In the genomic region with DNA sequence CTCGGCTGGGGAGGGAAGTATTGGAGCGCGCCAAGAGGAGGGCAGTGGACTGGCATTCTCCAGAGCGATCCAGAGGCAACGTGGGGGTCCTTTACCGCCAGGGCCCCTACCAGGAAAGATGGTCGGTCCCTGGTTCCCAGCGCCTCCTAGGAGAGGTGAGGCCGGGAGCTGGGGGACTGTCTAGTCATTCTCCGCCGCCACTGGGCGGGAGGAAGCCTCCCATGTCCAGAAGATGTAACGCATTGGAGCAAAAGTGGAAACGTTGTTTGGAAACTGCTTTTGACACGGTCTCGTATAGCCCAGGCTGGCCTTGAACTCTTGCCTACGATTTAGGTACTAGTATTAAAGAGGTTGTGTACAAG, we compare ENCODE assay signal across 8 mouse cellular contexts. TPM values are rescaled to one million over a fixed set of nuclear protein-coding genes. Genes with fewer than 3 reads are reported as not detected.
DNase-seq lines count a peak whose midpoint lies in the region; ATAC-seq and TF ChIP-seq lines count a peak whose summit lies in the region.

No protein-coding gene starts in this region.

- peak overlapping the region; percentile 73 for H3K4me3 ChIP-seq in layer of hippocampus, adult 2 months
- H3K4me3 ChIP-seq in embryonic facial prominence, embryonic 11.5 days (ENCODE audit: low read depth, low read length) = peak overlapping the region; percentile 67
- peak overlapping the region; percentile 68 for H3K4me3 ChIP-seq in limb, embryonic 11.5 days (ENCODE audit: low read depth, low read length)
- H3K4me3 ChIP-seq in neural tube, embryonic 13.5 days = peak overlapping the region; percentile 53

- ATAC-seq in embryonic facial prominence, embryonic 11.5 days (replicated peaks; ENCODE audit: insufficient number of reproducible peaks, low FRiP score, low TSS enrichment, low read depth) = no peak; the same call in 1 of the 2 replicates
- ATAC-seq in limb, embryonic 11.5 days (ENCODE audit: insufficient number of reproducible peaks, low FRiP score, low TSS enrichment, low read depth) = no peak
- ATAC-seq in neural tube, embryonic 13.5 days (ENCODE audit: low read depth) = no peak

- no peaks in the 10 kb centered on the region for H3K36me3 ChIP-seq in embryonic facial prominence, embryonic 11.5 days (replicated peaks; ENCODE audit: control insufficient read depth, insufficient read depth, low read depth, low read length)
- no peaks in the 10 kb centered on the region for H3K36me3 ChIP-seq in limb, embryonic 11.5 days (ENCODE audit: control insufficient read depth, insufficient read depth, low read length)
- no peaks in the 10 kb centered on the region for H3K36me3 ChIP-seq in neural tube, embryonic 13.5 days

- no peaks in the 10 kb centered on the region for H3K27me3 ChIP-seq in embryonic facial prominence, embryonic 11.5 days (ENCODE audit: control insufficient read depth, insufficient read depth, low read length)
- no peaks in the 10 kb centered on the region for H3K27me3 ChIP-seq in limb, embryonic 11.5 days (ENCODE audit: control insufficient read depth, insufficient read depth, low read length)
- no peaks in the 10 kb centered on the region for H3K27me3 ChIP-seq in neural tube, embryonic 13.5 days

- no peak for DNase-seq in layer of hippocampus, adult 2 months (ENCODE audit: low spot score in 2 of 2)
- no peak for DNase-seq in layer of hippocampus, adult 9-10 months (ENCODE audit: low spot score)
- DNase-seq in embryonic facial prominence, embryonic 11.5 days (ENCODE audit: low spot score) = no peak
- no peak for DNase-seq in limb, embryonic 11.5 days (ENCODE audit: low spot score)
- DNase-seq in adrenal gland, postnatal 25 days = no peak
- DNase-seq in gastrocnemius, postnatal 36 days = no peak
- no peak for DNase-seq in frontal cortex, adult 2 months (ENCODE audit: extremely low spot score in 1 of 2, low spot score in 1 of 2)

- H3K4me2 ChIP-seq in embryonic facial prominence, embryonic 11.5 days (ENCODE audit: low read depth, low read length) = peak overlapping the region; percentile 73
- peak overlapping the region; percentile 79 for H3K4me2 ChIP-seq in limb, embryonic 11.5 days (ENCODE audit: low read depth, severe bottlenecking)
- peak overlapping the region; percentile 69 for H3K4me2 ChIP-seq in neural tube, embryonic 13.5 days

- peak overlapping the region; percentile 80 for H3K27ac ChIP-seq in layer of hippocampus, adult 2 months
- H3K27ac ChIP-seq in embryonic facial prominence, embryonic 11.5 days (replicated peaks; ENCODE audit: low read depth, low read length) = peak overlapping the region; percentile 52; the same call in 1 of the 2 replicates
- H3K27ac ChIP-seq in limb, embryonic 11.5 days (replicated peaks; ENCODE audit: low read depth, low read length) = peak overlapping the region; percentile 77
- peak overlapping the region; percentile 77 for H3K27ac ChIP-seq in neural tube, embryonic 13.5 days (replicated peaks)

- intact Hi-C loops in gastrocnemius, postnatal 36 days (cut with DNase I) = loop anchor here (5.0 kb wide), 1 partner anchor 187 kb away; a partner anchor contains a TSS

- no peaks in the 10 kb centered on the region for H3K4me1 ChIP-seq in embryonic facial prominence, embryonic 11.5 days (ENCODE audit: control insufficient read depth, insufficient read depth, low read length)
- no peaks in the 10 kb centered on the region for H3K4me1 ChIP-seq in limb, embryonic 11.5 days (ENCODE audit: control insufficient read depth, insufficient read depth, low read length)
- H3K4me1 ChIP-seq in neural tube, embryonic 13.5 days (replicated peaks) = peaks cover 14% of the 10 kb centered on the region; the same call in 1 of the 2 replicates

- TF ChIP-seq CTCF in layer of hippocampus, adult 2 months (conservative IDR thresholded peaks at IDR 0.05) = no peak

- WGBS in embryonic facial prominence, embryonic 11.5 days = 2% methylated on average over 17 of the region's 17 CpGs
- WGBS in limb, embryonic 11.5 days = 2% methylated on average over 15 of the region's 17 CpGs
- 2% methylated on average over 17 of the region's 17 CpGs for WGBS in neural tube, embryonic 13.5 days

- H3K9ac ChIP-seq in embryonic facial prominence, embryonic 11.5 days (replicated peaks; ENCODE audit: low read length) = peak overlapping the region; percentile 78
- peak overlapping the region; percentile 85 for H3K9ac ChIP-seq in limb, embryonic 11.5 days (ENCODE audit: low read length)
- peak overlapping the region; percentile 71 for H3K9ac ChIP-seq in neural tube, embryonic 13.5 days

- no peaks in the 10 kb centered on the region for H3K9me3 ChIP-seq in embryonic facial prominence, embryonic 11.5 days (replicated peaks; ENCODE audit: control insufficient read depth, low read length)
- H3K9me3 ChIP-seq in limb, embryonic 11.5 days (ENCODE audit: control insufficient read depth, low read length) = no peaks in the 10 kb centered on the region
- H3K9me3 ChIP-seq in neural tube, embryonic 13.5 days = no peaks in the 10 kb centered on the region

RNA-seq across cellular contexts. Expression of a gene that starts 0.5 kb away (rescaled TPM):
- total RNA-seq in layer of hippocampus, adult 2 months (2021) = 1 to 10 TPM; 4.1 to 6.3 TPM
- polyA plus RNA-seq in embryonic facial prominence, embryonic 11.5 days (2014; fragmentation: Nextera tagmentation; extraction: Ambion mirVana) = 24.1 and 25.1 TPM in 2 replicates
- polyA plus RNA-seq in limb, embryonic 11.5 days (2014; fragmentation: Nextera tagmentation; extraction: Ambion mirVana) = 22.4 and 24.0 TPM in 2 replicates
- 12.2 and 14.0 TPM in 2 replicates for polyA plus RNA-seq in neural tube, embryonic 13.5 days (2015; fragmentation: Nextera tagmentation; extraction: Ambion mirVana)
- 29.8 and 36.6 TPM in 2 replicates for total RNA-seq in adrenal gland, postnatal 25 days (2021)
- 10 to 100 TPM in 1 of 2 experiments, 1 to 10 TPM in 1; 9.0 to 15.9 TPM for total RNA-seq in gastrocnemius, postnatal 36 days (2021)
- 6.7 and 8.7 TPM in 2 replicates for polyA plus RNA-seq in frontal cortex, adult 2 months (2012; rRNA removed)

RNA-seq across cellular contexts. Expression of a gene that starts 0.6 kb away (rescaled TPM):
- 10 to 100 TPM; 49.0 to 53.9 TPM for total RNA-seq in layer of hippocampus, adult 2 months (2021)
- polyA plus RNA-seq in embryonic facial prominence, embryonic 11.5 days (2014; fragmentation: Nextera tagmentation; extraction: Ambion mirVana) = 37.7 and 50.1 TPM in 2 replicates
- polyA plus RNA-seq in limb, embryonic 11.5 days (2014; fragmentation: Nextera tagmentation; extraction: Ambion mirVana) = 48.3 and 52.3 TPM in 2 replicates
- polyA plus RNA-seq in neural tube, embryonic 13.5 days (2015; fragmentation: Nextera tagmentation; extraction: Ambion mirVana) = 30.0 and 35.5 TPM in 2 replicates
- 34.0 and 43.3 TPM in 2 replicates for total RNA-seq in adrenal gland, postnatal 25 days (2021)
- 1 to 10 TPM; 6.7 to 6.9 TPM for total RNA-seq in gastrocnemius, postnatal 36 days (2021)
- polyA plus RNA-seq in frontal cortex, adult 2 months (2012; rRNA removed) = 24.3 and 32.2 TPM in 2 replicates

RNA-seq across cellular contexts. Expression of a gene that starts 19.7 kb away (rescaled TPM):
- total RNA-seq in layer of hippocampus, adult 2 months (2021) = under 1 TPM in 1 of 2 experiments, not detected in 1; 0.23 TPM
- not detected in 2 replicates for polyA plus RNA-seq in embryonic facial prominence, embryonic 11.5 days (2014; fragmentation: Nextera tagmentation; extraction: Ambion mirVana)
- 0.20 TPM in 1 of 2 replicates, not detected in the other for polyA plus RNA-seq in limb, embryonic 11.5 days (2014; fragmentation: Nextera tagmentation; extraction: Ambion mirVana)
- polyA plus RNA-seq in neural tube, embryonic 13.5 days (2015; fragmentation: Nextera tagmentation; extraction: Ambion mirVana) = 0.17 TPM in 1 of 2 replicates, not detected in the other
- total RNA-seq in adrenal gland, postnatal 25 days (2021) = not detected in 2 replicates
- not detected for total RNA-seq in gastrocnemius, postnatal 36 days (2021)
- polyA plus RNA-seq in frontal cortex, adult 2 months (2012; rRNA removed) = 0.12 TPM in 1 of 2 replicates, not detected in the other

RNA-seq across cellular contexts. Expression of a gene that starts 27.5 kb away (rescaled TPM):
- total RNA-seq in layer of hippocampus, adult 2 months (2021) = not detected
- not detected in 2 replicates for polyA plus RNA-seq in embryonic facial prominence, embryonic 11.5 days (2014; fragmentation: Nextera tagmentation; extraction: Ambion mirVana)
- not detected in 2 replicates for polyA plus RNA-seq in limb, embryonic 11.5 days (2014; fragmentation: Nextera tagmentation; extraction: Ambion mirVana)
- polyA plus RNA-seq in neural tube, embryonic 13.5 days (2015; fragmentation: Nextera tagmentation; extraction: Ambion mirVana) = 0.29 and 0.45 TPM in 2 replicates
- total RNA-seq in adrenal gland, postnatal 25 days (2021) = not detected in 2 replicates
- not detected for total RNA-seq in gastrocnemius, postnatal 36 days (2021)
- polyA plus RNA-seq in frontal cortex, adult 2 months (2012; rRNA removed) = 0.20 TPM in 1 of 2 replicates, not detected in the other

RNA-seq across cellular contexts. Expression of a gene that starts 48.7 kb away (rescaled TPM):
- 100 to 1,000 TPM; 101 to 102 TPM for total RNA-seq in layer of hippocampus, adult 2 months (2021)
- 36.6 and 38.4 TPM in 2 replicates for polyA plus RNA-seq in embryonic facial prominence, embryonic 11.5 days (2014; fragmentation: Nextera tagmentation; extraction: Ambion mirVana)
- 21.4 and 23.9 TPM in 2 replicates for polyA plus RNA-seq in limb, embryonic 11.5 days (2014; fragmentation: Nextera tagmentation; extraction: Ambion mirVana)
- 106 and 119 TPM in 2 replicates for polyA plus RNA-seq in neural tube, embryonic 13.5 days (2015; fragmentation: Nextera tagmentation; extraction: Ambion mirVana)
- 39.8 and 41.5 TPM in 2 replicates for total RNA-seq in adrenal gland, postnatal 25 days (2021)
- total RNA-seq in gastrocnemius, postnatal 36 days (2021) = 10 to 100 TPM; 23.9 to 29.3 TPM
- 143 and 149 TPM in 2 replicates for polyA plus RNA-seq in frontal cortex, adult 2 months (2012; rRNA removed)
